Mouse (Mus musculus) cerebellum, adult (tissue): ENCODE results near the gene Lad1.

Source experiments
- ATAC-seq: cut with Nextera tagmentation; 2 replicates; pipeline ENCODE4 v1.9.2; 2017; ENCODE audit warnings: mild to moderate bottlenecking, moderate library complexity, mixed read lengths; ENCODE audit not compliant: insufficient number of reproducible peaks, low FRiP score, low TSS enrichment

The Lad1 gene

GRCm38 (mm10) chr1:135818481-135819086, at the start of gene Lad1:
Gene Lad1, plus strand, starts transcription at chr1:135818598.
- ATAC-seq: no peak; the same call in 1 of the 2 replicates

- ATAC-seq: no peak
Observed at GRCm38 (mm10) chr1:135770237-135770636, 48.2 kb upstream of the Lad1 start.

GRCm38 (mm10) chr1:135770896-135771572, 47.4 kb upstream of the Lad1 start:
- ATAC-seq: no peak

GRCm38 (mm10) chr1:135771573-135771970, 46.8 kb upstream of the Lad1 start:
- ATAC-seq: no peak

- no peak for ATAC-seq
Observed at GRCm38 (mm10) chr1:135776596-135776995, 41.8 kb upstream of the Lad1 start.

- ATAC-seq: no peak
Observed at GRCm38 (mm10) chr1:135777046-135777445, 41.4 kb upstream of the Lad1 start.

- ATAC-seq: no peak
Observed at GRCm38 (mm10) chr1:135778780-135779535, 39.4 kb upstream of the Lad1 start, which contains the start of gene Tnni1. Gene Tnni1, plus strand, starts transcription at chr1:135779434.

- ATAC-seq: no peak
Observed at GRCm38 (mm10) chr1:135780649-135781048, 37.7 kb upstream of the Lad1 start.

GRCm38 (mm10) chr1:135781220-135781619, 37.2 kb upstream of the Lad1 start:
- ATAC-seq: peak; percentile 54

GRCm38 (mm10) chr1:135782816-135783215, 35.6 kb upstream of the Lad1 start:
- no peak for ATAC-seq

- ATAC-seq: no peak
Observed at GRCm38 (mm10) chr1:135787799-135788198, 30.6 kb upstream of the Lad1 start.

- ATAC-seq: no peak
Observed at GRCm38 (mm10) chr1:135788708-135789107, 29.7 kb upstream of the Lad1 start.

GRCm38 (mm10) chr1:135789815-135790214, 28.6 kb upstream of the Lad1 start:
- ATAC-seq: no peak

GRCm38 (mm10) chr1:135792143-135792939, 26.1 kb upstream of the Lad1 start:
- ATAC-seq: no peak

- ATAC-seq: no peak
Observed at GRCm38 (mm10) chr1:135793370-135794215, 24.8 kb upstream of the Lad1 start.

GRCm38 (mm10) chr1:135794216-135795134, 23.9 kb upstream of the Lad1 start:
- ATAC-seq: no peak

GRCm38 (mm10) chr1:135798492-135798891, 19.9 kb upstream of the Lad1 start:
- no peak for ATAC-seq

- ATAC-seq: no peak
Observed at GRCm38 (mm10) chr1:135799109-135799627, 19.2 kb upstream of the Lad1 start.
